Mouse (Mus musculus) hindbrain, postnatal 0 days (tissue): ENCODE measurements at regions not wholly inside any gene's neighbourhood (a gene's known extent, or its start where the extent isn't known, plus 50 kb on each side); places are given as distances from the start of the nearest gene placed in this dataset.

Experiments used
- ATAC-seq: fragments of 200-750 bp; cut with Nextera tagmentation; 2 replicates; pipeline ENCODE4 v1.8.0; 2017; ENCODE audit warnings: mild to moderate bottlenecking, moderate TSS enrichment, moderate library complexity
- DNase-seq: peaks from one replicate; pipeline ENCODE4 v3.0.0-alpha.2; 2015; ENCODE audit warnings: low spot score
- H3K27ac ChIP-seq: fragments of 300-500 bp; sonication (generic); 2 replicates; pipeline ENCODE4 v1.5.1; 2014; ENCODE audit warnings: mild to moderate bottlenecking
- H3K27me3 ChIP-seq: fragments of 300-500 bp; sonication (generic); 2 replicates; pipeline ENCODE4 v1.6.1; 2014; ENCODE audit warnings: low read length, mixed read lengths; ENCODE audit not compliant: insufficient read depth
- H3K36me3 ChIP-seq: fragments of 300-500 bp; sonication (generic); 2 replicates; pipeline ENCODE4 v1.6.1; 2014; ENCODE audit warnings: low read length, mixed read lengths; ENCODE audit not compliant: insufficient read depth
- H3K4me1 ChIP-seq: fragments of 300-500 bp; sonication (generic); 2 replicates; pipeline ENCODE4 v1.6.1; 2014; ENCODE audit warnings: antibody characterized with exemption, low read length, mixed read lengths; ENCODE audit not compliant: insufficient read depth
- H3K4me2 ChIP-seq: fragments of 300-500 bp; sonication (generic); 2 replicates; pipeline ENCODE4 v1.6.1; 2014; ENCODE audit warnings: low read depth, mild to moderate bottlenecking, low read length, moderate library complexity, mixed read lengths
- H3K4me3 ChIP-seq: fragments of 300-500 bp; sonication (generic); 2 replicates; pipeline ENCODE4 v1.5.1; 2014; ENCODE audit warnings: low read length
- H3K9ac ChIP-seq: fragments of 300-500 bp; sonication (generic); replicated peaks from 2 replicates; pipeline ENCODE4 v1.6.1; 2014; ENCODE audit warnings: mild to moderate bottlenecking, low read length, moderate library complexity, mixed read lengths
- H3K9me3 ChIP-seq: fragments of 300-500 bp; sonication (generic); 2 replicates; pipeline ENCODE4 v1.6.1; 2016; ENCODE audit warnings: low read length, mixed read lengths
- CTCF ChIP-seq: IDR thresholded peaks from 2 replicates; pipeline ENCODE4 v1.5.1; 2016; ENCODE audit warnings: antibody characterized with exemption, control low read depth, low read depth
- WGBS: fragments of 180-500 bp; shearing (Covaris S2); extraction: QIAGEN DNeasy Blood & Tissue Kit; methylation state at CpG from one replicate; pipeline ENCODE4 v1.1.7; 2014; 5-methylcytosine and 5-hydroxymethylcytosine counted together

DNA sequence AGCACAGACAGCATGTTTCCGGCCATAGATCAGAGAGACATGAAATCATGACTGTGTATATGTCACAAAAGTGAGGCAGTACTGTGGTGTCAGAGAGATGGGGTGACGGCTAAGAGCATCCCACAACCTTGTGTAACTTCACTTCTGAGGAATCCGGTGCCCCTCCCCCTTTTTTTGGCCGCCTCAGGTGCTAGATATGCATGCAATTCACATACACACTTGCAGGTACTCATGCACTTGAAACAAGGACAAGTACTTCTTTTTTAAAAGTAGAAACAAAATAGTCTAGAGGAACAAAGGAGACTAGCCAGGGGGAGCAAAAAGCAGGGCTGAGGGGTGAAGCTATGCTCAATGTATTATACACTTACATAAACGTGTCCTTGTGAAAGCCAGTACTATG is 120.0 kb upstream of the Cnot2 start:
- Histone ChIP-seq H3K4me3 (no peak overlapping the region), H3K9me3 (no peaks in the 10 kb centered on the region), H3K9ac (no peak overlapping the region), H3K27me3 (no peaks in the 10 kb centered on the region), H3K4me2 (no peak overlapping the region), H3K27ac (no peak overlapping the region), H3K36me3 (no peaks in the 10 kb centered on the region), H3K4me1 (no peaks in the 10 kb centered on the region)
- 87% methylated on average over 5 of the region's 5 CpGs for WGBS
- no peak for TF ChIP-seq CTCF
- ATAC-seq: no peak
- no peak for DNase-seq

GRCm38 (mm10) chr10:116699711-116700110 is 118.4 kb upstream of the Cnot2 start:
- no peak overlapping the region for H3K4me2 ChIP-seq
- H3K4me3 ChIP-seq: no peak overlapping the region
- no peaks in the 10 kb centered on the region for H3K9me3 ChIP-seq
- H3K27ac ChIP-seq: no peak overlapping the region
- H3K27me3 ChIP-seq: no peaks in the 10 kb centered on the region
- H3K36me3 ChIP-seq: no peaks in the 10 kb centered on the region
- no peaks in the 10 kb centered on the region for H3K4me1 ChIP-seq
- 53% methylated on average over 8 of the region's 8 CpGs for WGBS
- H3K9ac ChIP-seq: no peak overlapping the region
- TF ChIP-seq CTCF: no peak
- DNase-seq (no peak), ATAC-seq (no peak)

GRCm38 (mm10) chr10:116697628-116698316 is 116.5 kb upstream of the Cnot2 start:
- no peaks in the 10 kb centered on the region for H3K4me1 ChIP-seq
- no peak overlapping the region for H3K27ac ChIP-seq
- DNase-seq (no peak), ATAC-seq (no peak)
- H3K9me3 ChIP-seq: no peaks in the 10 kb centered on the region
- H3K4me3 ChIP-seq: no peak overlapping the region
- no peak for TF ChIP-seq CTCF
- WGBS: 76% methylated on average over 14 of the region's 14 CpGs
- no peak overlapping the region for H3K9ac ChIP-seq
- H3K4me2 ChIP-seq: no peak overlapping the region
- no peaks in the 10 kb centered on the region for H3K27me3 ChIP-seq
- H3K36me3 ChIP-seq: no peaks in the 10 kb centered on the region

DNA sequence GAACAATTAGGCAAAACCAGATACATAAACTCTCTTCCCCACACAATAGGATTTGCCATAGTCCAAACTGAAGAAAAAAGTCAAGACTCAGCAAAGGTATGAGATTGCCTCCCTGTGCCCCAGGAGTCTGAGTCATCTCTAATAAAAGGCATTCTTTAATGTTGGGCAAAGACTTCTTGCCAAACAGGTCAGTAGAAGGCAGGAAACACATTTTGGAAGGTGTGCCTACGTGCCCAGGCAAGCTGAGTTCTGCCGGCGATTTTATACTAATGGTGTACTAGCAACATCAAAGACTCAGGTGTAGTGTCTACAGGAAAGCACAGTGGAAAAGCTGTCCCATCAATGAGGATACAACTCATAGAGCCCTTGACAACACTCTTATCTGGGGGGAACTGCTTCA is 112.5 kb upstream of the Cnot2 start:
- TF ChIP-seq CTCF: no peak
- no peaks in the 10 kb centered on the region for H3K27me3 ChIP-seq
- H3K27ac ChIP-seq: no peak overlapping the region
- no peak overlapping the region for H3K4me2 ChIP-seq
- no peaks in the 10 kb centered on the region for H3K4me1 ChIP-seq
- no peak for DNase-seq
- H3K4me3 ChIP-seq: no peak overlapping the region
- ATAC-seq: no peak
- no peak overlapping the region for H3K9ac ChIP-seq
- 96% methylated on average over 3 of the region's 3 CpGs for WGBS
- H3K36me3 ChIP-seq: no peaks in the 10 kb centered on the region
- no peaks in the 10 kb centered on the region for H3K9me3 ChIP-seq

DNA sequence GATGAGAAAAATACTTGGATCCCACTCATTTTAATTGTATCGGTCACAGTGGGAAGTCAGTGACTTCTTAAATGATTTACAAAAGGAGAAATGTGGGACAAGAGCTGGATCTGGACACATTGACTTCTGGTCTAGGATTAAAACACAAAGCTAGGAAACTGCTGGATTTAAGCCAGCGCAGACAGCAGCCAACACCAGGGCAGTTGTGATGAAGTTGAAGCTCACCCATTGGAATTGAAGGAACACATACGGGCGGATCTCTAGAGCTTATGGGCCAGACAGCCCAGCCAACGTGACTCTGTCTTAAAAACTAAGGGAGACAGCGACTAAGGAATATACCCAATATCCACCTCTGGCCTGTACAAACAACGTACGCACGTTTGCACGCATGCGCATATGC is 105.4 kb upstream of the Cnot2 start:
- H3K9me3 ChIP-seq: no peaks in the 10 kb centered on the region
- no peak for DNase-seq
- no peak overlapping the region for H3K27ac ChIP-seq
- no peak for TF ChIP-seq CTCF
- no peak overlapping the region for H3K4me3 ChIP-seq
- no peaks in the 10 kb centered on the region for H3K27me3 ChIP-seq
- H3K4me1 ChIP-seq: no peaks in the 10 kb centered on the region
- no peak overlapping the region for H3K9ac ChIP-seq
- H3K36me3 ChIP-seq: no peaks in the 10 kb centered on the region
- WGBS: 90% methylated on average over 11 of the region's 11 CpGs
- no peak for ATAC-seq
- no peak overlapping the region for H3K4me2 ChIP-seq

DNA sequence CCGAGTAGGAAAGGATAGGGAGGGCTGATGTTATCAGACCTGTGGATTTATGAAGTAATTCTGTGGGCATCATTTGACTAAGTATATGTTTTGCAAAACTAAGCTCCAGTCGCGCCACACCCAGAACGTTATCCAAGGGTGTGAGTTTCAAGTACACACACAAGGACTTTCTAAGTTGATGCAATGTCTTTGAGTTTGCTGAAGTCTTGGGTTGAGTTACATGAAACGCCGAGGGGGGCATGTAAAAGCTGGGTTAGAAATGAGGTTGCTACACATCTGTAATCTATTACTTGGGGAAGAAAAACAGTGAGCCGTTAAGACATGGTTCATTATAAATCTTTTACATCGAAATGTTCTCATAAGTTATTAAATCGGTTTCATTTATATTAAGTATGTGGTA is 102.1 kb upstream of the Cnot2 start:
- no peaks in the 10 kb centered on the region for H3K36me3 ChIP-seq
- H3K9ac ChIP-seq: no peak overlapping the region
- no peak overlapping the region for H3K4me2 ChIP-seq
- DNase-seq (no peak), ATAC-seq (no peak)
- no peak for TF ChIP-seq CTCF
- WGBS: 92% methylated on average over 9 of the region's 9 CpGs
- no peaks in the 10 kb centered on the region for H3K9me3 ChIP-seq
- H3K4me3 ChIP-seq: no peak overlapping the region
- no peaks in the 10 kb centered on the region for H3K27me3 ChIP-seq
- H3K27ac ChIP-seq: no peak overlapping the region
- no peaks in the 10 kb centered on the region for H3K4me1 ChIP-seq

DNA sequence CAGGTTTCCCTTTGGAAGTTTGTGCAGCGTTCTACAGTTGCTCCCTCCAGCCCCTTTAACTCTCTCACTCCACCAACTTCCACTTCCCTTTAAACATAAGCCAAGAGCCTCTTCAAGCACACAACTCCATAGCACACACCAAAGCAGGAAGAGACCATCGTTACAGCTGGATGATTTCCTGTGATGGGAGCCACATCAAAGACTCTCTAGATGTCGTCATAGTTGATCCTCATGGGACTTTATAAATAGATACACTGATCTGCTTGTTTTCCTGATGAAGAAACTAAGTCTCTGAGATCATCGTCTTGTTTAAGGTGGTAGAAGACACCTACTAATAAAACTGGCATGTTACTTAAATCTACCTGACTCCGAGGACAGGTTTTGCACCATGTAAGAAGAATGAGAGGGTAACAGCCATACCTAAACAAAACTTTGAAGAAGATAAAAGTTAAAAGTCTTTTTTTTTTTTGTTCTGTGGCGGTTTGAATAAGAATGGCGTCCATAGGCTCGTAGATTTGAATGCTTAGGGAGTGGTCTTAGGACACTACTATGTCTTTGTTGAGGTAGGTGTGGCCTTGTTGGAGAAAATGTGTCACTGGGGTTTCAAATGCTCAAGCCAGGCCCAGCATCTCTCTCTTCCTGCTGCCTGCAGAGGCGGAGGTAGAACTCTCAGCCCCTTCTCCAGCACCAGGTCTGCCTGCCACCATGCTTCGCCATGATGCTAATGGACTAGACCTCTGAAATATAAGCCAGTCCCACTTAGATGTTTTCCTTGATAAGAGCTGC is 97.8 kb upstream of the Cnot2 start:
- no peaks in the 10 kb centered on the region for H3K36me3 ChIP-seq
- no peak overlapping the region for H3K4me2 ChIP-seq
- no peak overlapping the region for H3K4me3 ChIP-seq
- H3K27me3 ChIP-seq: no peaks in the 10 kb centered on the region
- no peaks in the 10 kb centered on the region; the same call in 1 of the 2 replicates for H3K4me1 ChIP-seq
- 88% methylated on average over 10 of the region's 10 CpGs for WGBS
- H3K27ac ChIP-seq: no peak overlapping the region
- TF ChIP-seq CTCF: no peak
- DNase-seq (no peak), ATAC-seq (no peak)
- no peaks in the 10 kb centered on the region for H3K9me3 ChIP-seq
- H3K9ac ChIP-seq: no peak overlapping the region
